Comparison of ENCODE assay signal across 8 mouse cellular contexts in the genomic region with DNA sequence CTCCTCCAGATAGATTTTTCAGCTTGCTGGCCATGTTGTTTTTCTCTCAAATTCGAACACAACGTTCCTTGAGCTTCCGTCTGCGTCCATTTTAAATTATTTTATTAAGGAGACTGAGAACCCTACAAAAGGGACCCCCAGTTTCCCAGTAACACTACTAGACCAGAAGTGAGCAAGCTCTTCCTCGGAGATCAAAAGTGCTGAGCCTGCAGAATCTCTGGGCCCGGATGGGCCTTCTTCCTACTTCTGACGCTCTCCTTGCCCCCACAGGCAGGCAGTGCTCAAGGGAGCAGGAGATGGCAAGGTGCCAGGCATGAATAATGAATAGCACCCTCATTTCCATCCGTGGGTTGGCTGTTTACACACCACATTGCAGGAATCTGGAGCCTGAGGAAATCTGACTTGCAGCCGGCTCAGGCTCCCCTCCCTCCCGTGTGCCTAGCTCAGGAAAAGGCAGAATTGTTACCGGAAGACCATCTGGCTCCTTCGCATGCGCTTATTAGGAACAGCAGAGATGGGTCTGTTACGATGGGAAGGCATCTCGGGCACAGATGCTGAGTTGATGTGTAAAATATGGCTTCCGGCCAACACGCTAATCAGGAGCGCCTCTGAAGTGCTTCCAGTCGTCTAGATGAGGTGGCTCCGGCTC.
DNase-seq lines count a peak whose midpoint lies in the region; ATAC-seq lines count a peak whose summit lies in the region.

No protein-coding gene starts in this region.

- no peak overlapping the region for H3K9ac ChIP-seq in hindbrain, embryonic 14.5 days

- H3K36me3 ChIP-seq in hindbrain, embryonic 14.5 days (replicated peaks; ENCODE audit: control insufficient read depth, insufficient read depth): no peaks in the 10 kb centered on the region

- peak overlapping the region; percentile 69; the same call in 1 of the 2 replicates for H3K27ac ChIP-seq in hindbrain, embryonic 14.5 days

- peak; percentile 23 for DNase-seq in heart, postnatal 4 days
- no peak for DNase-seq in heart, adult 9 months (ENCODE audit: low spot score in 2 of 2)
- DNase-seq in hindbrain, embryonic 14.5 days (ENCODE audit: low spot score): peak; percentile 78
- peak; percentile 66 to 77 for DNase-seq in layer of hippocampus, postnatal 36 days
- peak; percentile 12 for DNase-seq in mesoderm, embryonic 11.5 days (ENCODE audit: low read depth, low spot score)
- DNase-seq in spleen, postnatal 4 days (ENCODE audit: low spot score in 2 of 2): no peak
- DNase-seq in ovary, postnatal 36 days (ENCODE audit: low spot score): no peak

- H3K27me3 ChIP-seq in hindbrain, embryonic 14.5 days (ENCODE audit: control insufficient read depth, insufficient read depth, low read length): no peaks in the 10 kb centered on the region

- H3K4me2 ChIP-seq in hindbrain, embryonic 14.5 days (replicated peaks): peak overlapping the region; percentile 28

- 39% methylated on average over 20 of the region's 20 CpGs for WGBS in hindbrain, embryonic 14.5 days

- ATAC-seq in hindbrain, embryonic 14.5 days (ENCODE audit: low FRiP score): peak; percentile 81
- ATAC-seq in erythroid progenitor cell, adult 5-6 weeks (replicated peaks; ENCODE audit: low FRiP score, poor library complexity, severe bottlenecking): no peak

- H3K4me3 ChIP-seq in hindbrain, embryonic 14.5 days (replicated peaks; ENCODE audit: low read length): no peak overlapping the region

- peaks cover 6% of the 10 kb centered on the region for H3K4me1 ChIP-seq in hindbrain, embryonic 14.5 days (replicated peaks; ENCODE audit: control insufficient read depth, insufficient read depth, low read length)

- H3K9me3 ChIP-seq in hindbrain, embryonic 14.5 days (ENCODE audit: control insufficient read depth, low read length): no peaks in the 10 kb centered on the region

Comparison
In these comparisons a context has a peak if more than half of its experiments do, and no peak if none do; other contexts are left out.
1. DNase-seq: peak in heart, postnatal 4 days (single experiment), hindbrain, embryonic 14.5 days (single experiment), layer of hippocampus, postnatal 36 days (2 of 2) and mesoderm, embryonic 11.5 days (single experiment); none in heart, adult 9 months (0 of 2), spleen, postnatal 4 days (0 of 2) and ovary, postnatal 36 days (single experiment).